Mouse (Mus musculus): ENCODE measurements around the gene Naa80. TPM values are rescaled to one million over a fixed set of nuclear protein-coding genes. Genes with fewer than 3 reads are reported as not detected.

Gene Naa80
- 10 to 100 TPM; 13.0 to 16.2 TPM for total RNA-seq (2021)

GRCm38 (mm10) chr9:107578587-107578986, at the start of gene Naa80:
Gene Naa80 (plus strand): TSS chr9:107578887.
- DNase-seq = no peak

DNA sequence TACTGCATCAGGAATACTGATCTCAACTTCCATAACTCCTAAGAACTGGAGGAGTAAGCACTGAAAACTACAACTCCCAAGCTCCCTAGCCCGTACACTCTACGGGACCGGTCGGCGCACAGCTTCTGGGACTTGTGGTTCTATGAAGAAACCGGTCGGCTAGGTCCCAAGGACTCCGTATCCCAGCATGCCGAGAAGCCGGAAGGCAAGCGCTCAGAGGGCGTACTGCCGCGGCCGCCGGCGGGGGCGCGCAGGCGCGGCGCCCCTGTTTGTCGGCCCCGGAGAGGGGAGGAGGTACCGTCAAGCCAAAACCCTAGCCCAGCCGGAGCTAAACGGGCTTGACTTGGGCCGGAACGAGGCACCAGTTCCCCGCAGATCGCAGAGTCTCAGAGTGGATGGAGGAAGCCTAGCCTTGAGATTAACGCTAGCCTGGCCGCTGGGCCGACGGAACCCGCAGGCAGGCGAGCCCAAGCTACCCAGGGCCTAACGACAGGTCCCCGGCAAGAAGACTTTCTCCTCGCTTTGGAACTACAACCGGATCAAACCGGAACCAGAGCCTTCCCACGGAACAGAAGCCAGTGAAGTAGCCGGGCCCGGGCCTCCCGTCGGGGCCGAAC, 44.8 kb upstream of the Naa80 start, which contains the start of gene Tmem115:
Tmem115 (plus strand) TSS at position 155 of the 617 bp plus-strand sequence.
- intact Hi-C loops (cut with DNase I) = no loop called here
- peak; percentile 95 for DNase-seq

More at GRCm38 (mm10) chr9:107578587-107578986, at the start of gene Naa80:
- intact Hi-C loops (cut with DNase I) = no loop called here

DNA sequence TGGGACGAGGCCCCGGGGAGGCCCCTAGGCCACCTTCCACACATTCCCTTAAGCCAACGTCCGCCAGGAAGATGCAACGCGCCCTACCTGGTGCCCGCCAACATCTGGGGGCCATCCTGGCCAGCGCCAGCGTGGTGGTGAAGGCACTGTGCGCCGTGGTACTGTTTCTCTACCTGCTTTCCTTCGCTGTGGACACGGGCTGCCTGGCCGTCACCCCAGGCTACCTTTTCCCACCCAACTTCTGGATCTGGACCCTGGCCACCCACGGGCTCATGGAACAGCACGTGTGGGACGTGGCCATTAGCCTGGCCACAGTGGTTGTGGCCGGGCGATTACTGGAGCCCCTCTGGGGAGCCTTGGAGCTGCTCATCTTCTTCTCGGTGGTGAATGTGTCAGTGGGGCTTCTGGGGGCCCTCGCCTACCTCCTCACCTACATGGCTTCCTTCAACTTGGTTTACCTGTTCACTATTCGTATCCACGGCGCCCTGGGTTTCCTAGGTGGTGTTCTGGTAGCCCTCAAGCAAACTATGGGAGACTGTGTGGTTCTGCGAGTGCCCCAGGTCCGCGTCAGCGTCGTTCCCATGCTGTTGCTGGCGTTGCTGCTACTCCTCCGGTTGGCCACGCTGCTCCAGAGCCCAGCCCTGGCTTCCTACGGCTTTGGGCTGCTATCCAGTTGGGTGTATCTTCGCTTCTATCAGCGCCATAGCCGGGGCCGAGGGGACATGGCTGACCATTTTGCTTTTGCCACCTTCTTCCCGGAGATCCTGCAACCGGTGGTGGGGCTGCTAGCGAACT, 44.1 kb upstream of the Naa80 start:
- DNase-seq = peak; percentile 53 to 67
- intact Hi-C loops (cut with DNase I) = no loop called here

- no peak for DNase-seq
- intact Hi-C loops (cut with DNase I) = no loop called here
Observed at GRCm38 (mm10) chr9:107538231-107538630, 40.5 kb upstream of the Naa80 start.

DNA sequence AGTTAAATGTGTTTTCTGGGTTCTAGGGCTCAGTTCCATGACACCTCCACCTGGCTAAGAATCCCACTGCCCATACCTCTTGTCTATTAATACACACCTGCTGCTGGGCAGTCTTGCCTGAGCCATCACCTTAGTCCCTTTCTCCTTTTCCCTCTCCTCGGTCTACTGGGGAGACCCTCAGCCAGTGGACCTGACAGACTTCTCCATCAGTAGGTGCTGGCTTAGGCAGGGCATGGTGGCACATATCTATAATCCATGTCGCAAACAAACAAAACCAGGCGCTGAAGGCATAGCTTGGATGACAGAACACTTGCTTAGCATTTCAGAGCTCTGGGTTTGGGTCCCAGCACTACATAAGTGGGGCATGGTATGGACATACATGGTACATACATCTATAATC, 40.0 kb upstream of the Naa80 start:
- intact Hi-C loops (cut with DNase I) = no loop called here
- DNase-seq = no peak

DNA sequence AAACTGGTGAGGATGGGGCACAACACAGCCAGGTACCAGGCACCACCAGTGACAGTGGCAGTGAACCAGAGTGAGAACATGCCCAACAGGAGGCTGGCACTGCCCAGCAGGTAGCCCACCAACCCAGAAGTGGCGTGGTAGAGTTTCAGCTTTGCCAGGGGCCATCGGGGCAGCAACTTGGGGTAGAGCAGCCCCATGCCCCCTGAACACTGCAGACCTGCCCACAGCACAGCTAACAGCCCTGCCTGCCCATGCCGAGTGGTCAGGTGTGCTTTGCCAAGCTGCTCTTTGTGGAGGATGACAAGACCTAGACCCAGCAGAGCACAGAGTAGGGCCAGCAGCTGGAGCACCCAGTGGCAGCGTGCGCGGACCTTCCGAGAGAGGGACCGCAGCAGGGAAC, 38.7 kb upstream of the Naa80 start:
- intact Hi-C loops (cut with DNase I) = no loop called here
- no peak for DNase-seq

- DNase-seq = no peak
- intact Hi-C loops (cut with DNase I) = no loop called here
Observed at GRCm38 (mm10) chr9:107540420-107540819, 38.3 kb upstream of the Naa80 start.

GRCm38 (mm10) chr9:107541005-107541404, 37.7 kb upstream of the Naa80 start:
- no peak for DNase-seq
- intact Hi-C loops (cut with DNase I) = no loop called here

DNA sequence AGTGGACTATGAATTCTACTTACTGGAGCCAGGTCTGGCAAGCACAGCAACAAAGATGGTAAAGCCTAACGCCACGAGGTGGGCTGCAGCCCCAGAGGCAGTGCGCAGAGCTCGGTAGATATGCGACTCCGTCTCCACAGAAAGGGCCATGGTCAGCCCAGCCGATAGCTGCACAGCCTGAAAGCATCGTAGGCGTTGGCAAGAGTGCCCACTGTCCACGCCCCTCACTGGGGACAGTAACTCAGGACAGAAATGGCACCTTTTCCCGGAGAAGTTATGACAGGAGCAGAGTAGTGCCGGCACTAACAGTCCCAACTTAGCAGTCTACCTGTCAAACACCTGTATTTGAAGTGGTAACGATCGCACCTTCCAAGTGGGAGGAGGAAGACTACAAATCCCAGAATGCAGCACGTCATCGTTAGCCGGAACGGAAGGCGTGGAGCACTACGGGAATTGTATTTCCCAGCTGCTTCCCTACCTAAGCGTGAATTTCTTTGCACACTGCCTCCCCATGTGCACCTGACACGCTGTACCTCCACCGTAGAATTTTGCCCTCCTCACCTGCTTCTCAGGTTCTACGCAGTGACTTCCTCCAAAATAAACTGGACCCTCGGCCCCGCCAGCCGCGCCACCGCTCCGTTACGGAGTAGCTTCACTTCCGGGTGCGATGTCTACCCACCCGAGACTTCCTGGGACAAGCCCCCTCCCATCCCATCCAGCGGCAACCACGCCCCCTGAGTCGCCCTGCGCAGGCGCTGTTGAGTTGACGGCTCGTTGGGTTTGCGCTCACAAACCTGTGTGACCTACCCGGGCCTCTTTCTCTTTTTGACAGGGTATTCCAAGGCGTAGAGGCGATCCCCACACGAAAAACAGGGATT, 37.0 kb upstream of the Naa80 start, which contains the start of the genes Cyb561d2 and Nprl2:
Cyb561d2 (minus strand) TSS at position 720 of the 878 bp plus-strand sequence.
Nprl2 (plus strand) TSS at position 753 of the 878 bp plus-strand sequence.
- intact Hi-C loops (cut with DNase I) = no loop called here
- peak; percentile 96 to 97 for DNase-seq

GRCm38 (mm10) chr9:107542352-107542686, 36.4 kb upstream of the Naa80 start:
- no peak for DNase-seq
- intact Hi-C loops (cut with DNase I) = no loop called here

DNA sequence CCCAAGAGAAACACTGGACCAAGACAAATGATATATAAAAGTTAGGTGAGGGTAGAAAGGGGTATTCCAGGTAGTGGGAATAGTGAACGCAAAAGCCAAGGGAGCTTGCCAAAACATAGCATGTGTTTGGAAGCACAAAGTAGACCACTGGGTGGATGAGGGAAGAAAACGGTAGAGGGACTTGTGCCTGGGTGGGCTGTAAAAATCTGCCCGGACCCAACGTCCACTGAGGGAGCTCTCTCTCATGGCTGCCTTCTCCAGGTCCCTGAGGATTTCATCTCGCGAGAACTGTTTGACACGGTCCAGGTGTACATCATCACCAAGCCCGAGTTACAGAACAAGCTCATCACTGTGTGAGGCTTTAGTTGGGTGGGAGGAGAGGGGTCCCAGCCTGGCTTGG, 36.0 kb upstream of the Naa80 start:
- intact Hi-C loops (cut with DNase I) = no loop called here
- DNase-seq = no peak

- intact Hi-C loops (cut with DNase I) = no loop called here
- DNase-seq = no peak
Observed at GRCm38 (mm10) chr9:107543299-107543698, 35.4 kb upstream of the Naa80 start.

DNA sequence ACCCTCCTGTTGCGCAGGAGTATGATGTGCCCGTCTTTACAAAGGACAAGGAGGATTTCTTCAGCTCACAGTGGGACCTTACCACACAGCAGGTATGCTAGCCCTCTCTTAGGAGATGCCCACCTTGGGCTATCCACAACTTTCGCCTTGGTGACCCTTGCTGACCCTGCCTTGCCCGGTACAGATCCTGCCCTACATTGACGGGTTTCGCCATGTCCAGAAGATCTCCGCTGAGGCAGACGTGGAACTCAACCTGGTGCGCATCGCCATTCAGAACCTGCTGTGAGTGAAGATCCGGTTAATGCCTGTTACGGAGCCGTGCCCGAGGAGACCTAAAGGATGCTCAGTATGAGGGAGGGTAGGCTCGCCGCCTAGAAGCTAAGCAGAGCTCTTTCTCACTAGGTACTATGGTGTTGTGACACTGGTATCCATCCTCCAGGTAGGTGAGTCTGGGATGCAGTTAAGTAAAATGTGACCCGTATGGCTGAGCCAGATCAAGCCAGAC, 34.4 kb upstream of the Naa80 start:
- intact Hi-C loops (cut with DNase I) = no loop called here
- no peak for DNase-seq

DNA sequence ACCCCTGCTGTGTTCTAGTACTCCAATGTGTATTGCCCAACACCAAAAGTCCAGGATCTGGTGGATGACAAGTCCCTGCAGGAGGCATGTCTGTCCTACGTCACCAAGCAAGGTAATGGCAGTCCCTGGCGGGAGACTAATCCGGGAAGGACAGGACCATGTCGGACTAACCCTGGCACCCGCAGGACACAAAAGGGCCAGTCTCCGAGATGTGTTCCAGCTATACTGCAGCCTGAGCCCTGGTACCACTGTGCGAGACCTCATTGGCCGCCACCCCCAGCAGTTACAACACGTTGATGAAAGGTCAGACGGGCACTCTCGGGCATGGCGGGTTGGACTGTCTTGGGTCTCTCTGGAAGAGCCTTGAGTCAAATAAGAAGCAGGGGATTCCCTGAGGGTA, 34.0 kb upstream of the Naa80 start:
- no peak for DNase-seq
- intact Hi-C loops (cut with DNase I) = no loop called here

DNA sequence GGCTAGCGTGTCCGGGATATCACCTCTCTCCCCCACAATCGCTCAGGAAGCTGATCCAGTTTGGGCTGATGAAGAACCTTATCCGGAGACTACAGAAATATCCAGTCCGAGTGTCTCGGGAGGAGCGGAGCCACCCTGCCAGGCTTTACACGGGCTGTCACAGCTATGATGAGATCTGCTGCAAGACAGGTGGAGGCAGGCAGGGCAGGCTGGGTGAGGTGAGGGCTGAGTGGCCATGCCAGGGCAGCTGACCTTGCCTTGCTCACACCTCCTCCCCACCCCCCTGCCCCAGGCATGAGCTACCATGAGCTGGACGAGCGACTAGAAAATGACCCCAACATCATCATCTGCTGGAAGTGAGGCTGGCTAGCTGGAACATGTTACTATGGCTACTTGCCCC, 33.5 kb upstream of the Naa80 start:
- intact Hi-C loops (cut with DNase I) = no loop called here
- DNase-seq = no peak

DNA sequence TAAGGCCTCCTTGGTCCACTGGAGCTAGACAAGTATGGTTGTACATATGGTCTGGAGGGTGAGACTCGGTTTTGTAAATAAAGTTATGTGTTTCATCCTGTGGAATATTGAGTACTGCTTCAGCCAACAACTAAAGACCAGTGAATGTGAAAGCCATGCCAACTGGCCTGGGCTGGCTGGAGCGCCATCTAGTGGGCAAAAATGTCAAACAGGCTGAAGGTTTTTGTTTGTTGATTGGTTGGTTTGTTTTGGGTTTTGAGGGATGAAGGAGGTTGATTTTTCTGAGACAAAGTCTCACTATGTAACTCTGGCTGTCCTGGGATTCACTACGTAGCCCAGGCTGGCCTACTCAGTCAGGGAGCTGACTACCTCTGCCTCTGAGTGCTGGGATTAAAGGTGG, 33.1 kb upstream of the Naa80 start:
- DNase-seq = peak; percentile 73 to 90
- intact Hi-C loops (cut with DNase I) = no loop called here

GRCm38 (mm10) chr9:107547026-107547425, 31.7 kb upstream of the Naa80 start, which contains the start of gene Zmynd10:
Gene Zmynd10 (plus strand): TSS chr9:107547298.
- intact Hi-C loops (cut with DNase I) = no loop called here
- DNase-seq = peak; percentile 90 to 94

- no peak for DNase-seq
- intact Hi-C loops (cut with DNase I) = no loop called here
Observed at GRCm38 (mm10) chr9:107547957-107548356, 30.7 kb upstream of the Naa80 start.

- intact Hi-C loops (cut with DNase I) = no loop called here
- DNase-seq = no peak
Observed at GRCm38 (mm10) chr9:107548820-107549219, 29.9 kb upstream of the Naa80 start.

- DNase-seq = no peak
- intact Hi-C loops (cut with DNase I) = no loop called here
Observed at GRCm38 (mm10) chr9:107549297-107550074, 29.2 kb upstream of the Naa80 start.
